Mouse (Mus musculus) liver, embryonic 15.5 days (tissue): ENCODE results near the gene Tes. TPM values are rescaled to one million over a fixed set of nuclear protein-coding genes. Genes with fewer than 3 reads are reported as not detected.

Experiments
- ATAC-seq: fragments of 200-750 bp; cut with Nextera tagmentation; 2 replicates; pipeline ENCODE4 v1.8.0; 2017; ENCODE audit warnings: moderate number of reproducible peaks, mild to moderate bottlenecking, moderate library complexity; ENCODE audit not compliant: insufficient read depth
- H3K27ac ChIP-seq: fragments of 300-500 bp; sonication (generic); replicated peaks from 2 replicates; pipeline ENCODE4 v1.5.1; 2015; ENCODE audit warnings: mild to moderate bottlenecking, inconsistent platforms
- H3K27me3 ChIP-seq: fragments of 300-500 bp; sonication (generic); 2 replicates; pipeline ENCODE4 v1.6.1; 2015; ENCODE audit warnings: mild to moderate bottlenecking, inconsistent platforms
- H3K36me3 ChIP-seq: fragments of 300-500 bp; sonication (generic); replicated peaks from 2 replicates; pipeline ENCODE4 v1.6.1; 2015; ENCODE audit warnings: moderate library complexity, mild to moderate bottlenecking, inconsistent platforms
- H3K4me1 ChIP-seq: fragments of 300-500 bp; sonication (generic); replicated peaks from 2 replicates; pipeline ENCODE4 v1.6.1; 2015; ENCODE audit warnings: inconsistent platforms
- H3K4me2 ChIP-seq: fragments of 300-500 bp; sonication (generic); 2 replicates; pipeline ENCODE4 v1.6.1; 2015; ENCODE audit warnings: moderate library complexity, mild to moderate bottlenecking, inconsistent platforms
- H3K4me3 ChIP-seq: fragments of 300-500 bp; sonication (generic); replicated peaks from 2 replicates; pipeline ENCODE4 v1.5.1; 2015; ENCODE audit warnings: mild to moderate bottlenecking, inconsistent platforms
- H3K9ac ChIP-seq: fragments of 300-500 bp; sonication (generic); 2 replicates; pipeline ENCODE4 v1.6.1; 2015; ENCODE audit warnings: moderate library complexity, mild to moderate bottlenecking, inconsistent platforms
- H3K9me3 ChIP-seq: fragments of 300-500 bp; sonication (generic); replicated peaks from 2 replicates; pipeline ENCODE4 v1.6.1; 2016; ENCODE audit warnings: inconsistent platforms
- WGBS: fragments of 180-500 bp; shearing (Covaris S2); methylation state at CpG from one replicate; pipeline ENCODE4 v1.1.7; 2015; ENCODE audit warnings: mixed read lengths; ENCODE audit not compliant: insufficient replicate concordance; 5-methylcytosine and 5-hydroxymethylcytosine counted together
- polyA plus RNA-seq: library from polyadenylated mRNA; unstranded; fragments of >200 nt; fragmentation: Nextera tagmentation; extraction: Ambion mirVana; gene quantifications from 2 replicates; pipeline ENCODE4 v1.2.1, GENCODE M21; 2015

Tes gene
- polyA plus RNA-seq, 1 experiment from 2014 or later: 3.7 TPM

DNA sequence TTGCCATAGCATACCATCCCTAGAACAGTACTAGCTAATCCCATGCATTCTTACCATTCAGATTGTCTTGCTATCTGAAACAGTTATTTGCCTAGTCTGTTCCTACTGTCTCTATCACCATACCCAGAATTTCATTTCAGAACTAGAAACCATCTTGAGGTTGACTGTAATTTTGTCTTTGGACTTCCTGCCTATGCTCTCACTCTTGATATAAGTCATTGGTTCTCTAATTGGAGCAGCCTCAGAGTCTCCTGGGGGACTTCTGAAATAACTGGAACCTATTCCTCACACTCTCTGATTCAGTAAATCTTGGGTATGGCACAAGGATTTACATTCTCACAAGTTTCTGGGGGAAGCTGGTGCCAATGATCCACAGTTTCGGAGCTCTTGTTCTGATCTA is 47.1 kb downstream of the Tes start:
- WGBS: 39% methylated on average over 1 of the region's 1 CpGs

DNA sequence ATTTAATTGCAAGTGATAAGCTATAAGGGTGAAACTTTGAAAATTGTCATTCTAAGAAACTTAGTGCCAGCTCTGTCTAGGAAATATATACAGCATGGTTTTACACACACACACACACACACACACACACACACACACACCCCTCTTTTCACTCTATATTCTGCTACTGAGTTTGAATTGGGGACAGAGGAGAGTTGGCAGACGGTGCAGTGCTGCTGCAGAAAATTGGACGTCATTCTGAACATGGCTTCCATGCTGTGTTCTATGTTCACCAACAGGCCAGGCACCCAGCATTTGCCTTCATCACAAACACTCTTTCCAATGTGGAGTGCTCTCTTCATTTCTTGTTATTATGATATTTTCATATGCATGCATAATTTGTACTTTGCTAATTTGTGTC is 48.0 kb downstream of the Tes start:
- no peak overlapping the region for H3K4me3 ChIP-seq
- WGBS: 58% methylated on average over 2 of the region's 2 CpGs
- H3K9ac ChIP-seq: no peak overlapping the region
- H3K4me1 ChIP-seq: no peaks in the 10 kb centered on the region
- H3K36me3 ChIP-seq: no peaks in the 10 kb centered on the region
- no peaks in the 10 kb centered on the region for H3K27me3 ChIP-seq
- H3K27ac ChIP-seq: no peak overlapping the region
- ATAC-seq: no peak
- H3K9me3 ChIP-seq: no peaks in the 10 kb centered on the region
- H3K4me2 ChIP-seq: no peak overlapping the region

More for the DNA sequence above, 47.1 kb downstream of the Tes start:
- no peaks in the 10 kb centered on the region for H3K27me3 ChIP-seq
- no peaks in the 10 kb centered on the region for H3K4me1 ChIP-seq
- no peak overlapping the region for H3K4me2 ChIP-seq
- no peak overlapping the region for H3K9ac ChIP-seq
- ATAC-seq: no peak
- no peak overlapping the region for H3K27ac ChIP-seq
- H3K4me3 ChIP-seq: no peak overlapping the region
- no peaks in the 10 kb centered on the region for H3K9me3 ChIP-seq
- no peaks in the 10 kb centered on the region for H3K36me3 ChIP-seq

DNA sequence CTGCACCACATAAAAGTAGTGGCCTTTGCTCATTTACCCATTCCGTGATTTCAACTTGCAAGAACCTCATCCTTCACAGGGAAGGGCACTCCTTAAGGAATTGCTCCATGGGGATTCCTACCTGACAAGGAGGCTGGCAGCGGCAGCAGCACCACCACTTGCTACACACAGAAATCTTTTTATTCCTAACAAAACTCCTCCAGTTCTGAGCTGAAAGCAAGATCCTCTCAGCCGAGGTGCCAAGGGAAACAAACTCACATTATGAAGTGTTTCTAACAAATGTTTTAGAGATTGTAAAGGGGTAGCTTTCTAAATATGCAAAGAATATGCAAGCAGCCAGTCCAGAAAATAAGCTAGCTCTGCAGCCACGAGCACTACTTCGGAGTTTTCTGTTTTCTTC is 49.6 kb downstream of the Tes start:
- H3K4me1 ChIP-seq: no peaks in the 10 kb centered on the region
- H3K4me3 ChIP-seq: no peak overlapping the region
- H3K27ac ChIP-seq: no peak overlapping the region
- H3K27me3 ChIP-seq: no peaks in the 10 kb centered on the region
- H3K9me3 ChIP-seq: no peaks in the 10 kb centered on the region
- WGBS: 57% methylated on average over 5 of the region's 5 CpGs
- no peaks in the 10 kb centered on the region for H3K36me3 ChIP-seq
- no peak overlapping the region for H3K9ac ChIP-seq
- ATAC-seq: no peak
- no peak overlapping the region for H3K4me2 ChIP-seq

DNA sequence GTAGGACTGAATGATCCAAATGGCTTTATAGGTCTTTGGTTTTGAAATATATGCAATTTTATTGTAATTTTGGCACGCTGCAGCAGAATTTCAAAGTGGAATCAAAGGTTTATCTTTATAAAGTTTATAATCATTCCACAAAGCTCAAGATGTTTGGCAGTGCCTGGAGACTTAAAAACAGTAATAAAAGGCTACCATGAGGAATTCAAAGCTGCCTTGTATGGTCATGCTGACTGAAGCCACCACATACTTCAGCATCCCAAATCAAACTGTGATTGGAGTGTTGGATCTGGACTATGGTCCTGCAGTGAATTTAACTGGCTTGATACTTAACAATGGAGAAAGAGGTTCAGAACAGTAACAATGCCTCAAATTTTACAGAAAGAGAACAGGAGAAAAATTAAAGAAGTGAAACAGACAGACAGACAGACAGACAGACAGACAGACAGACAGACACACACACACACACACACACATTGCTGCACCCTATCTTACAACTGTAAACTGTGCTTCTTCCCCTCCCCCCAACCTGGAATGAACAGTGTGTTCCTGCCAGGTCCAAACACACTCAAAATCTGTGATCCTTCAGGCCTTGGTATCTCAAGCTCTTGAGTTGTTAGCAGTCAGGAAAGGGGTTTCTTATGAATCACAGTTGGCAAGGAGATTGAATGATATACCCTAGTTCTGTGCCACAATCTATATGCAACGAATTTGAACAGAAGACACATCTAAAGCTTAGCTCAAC is 50.3 kb downstream of the Tes start:
- 35% methylated on average over 2 of the region's 2 CpGs for WGBS

DNA sequence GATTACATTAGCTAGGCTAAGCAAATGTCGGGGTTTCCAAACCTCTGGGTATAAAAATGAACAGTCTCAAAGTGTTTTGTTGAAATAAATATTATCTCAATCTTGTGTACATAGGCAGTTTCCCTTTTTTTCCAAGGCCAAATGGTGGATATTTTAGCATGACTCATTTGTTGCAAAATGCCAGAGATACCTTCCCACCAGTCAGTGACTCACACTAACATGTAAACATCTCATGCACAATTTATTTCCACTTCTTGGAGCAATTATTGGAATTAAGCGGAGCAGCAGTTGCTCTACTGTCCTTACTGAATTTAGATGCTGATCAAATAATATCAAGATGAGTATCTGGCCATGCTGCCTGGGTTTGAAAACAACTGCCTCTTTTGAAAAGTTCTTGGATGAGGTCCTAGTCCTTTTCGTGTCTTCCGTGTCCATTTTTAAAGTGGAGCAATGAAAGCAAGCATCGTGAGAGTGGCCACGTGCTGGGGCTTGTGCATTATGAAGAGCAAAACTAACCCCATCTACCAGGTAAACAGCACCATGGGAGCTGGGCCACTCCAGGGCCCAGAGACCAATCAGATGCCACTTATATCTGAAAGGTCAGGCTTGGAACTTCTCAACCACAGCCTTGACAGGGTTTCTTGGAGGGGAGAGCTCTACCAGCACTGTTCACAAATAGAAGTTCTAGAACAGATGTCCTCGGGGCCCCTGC is 54.7 kb downstream of the Tes start:
- ATAC-seq: no peak
- no peaks in the 10 kb centered on the region for H3K36me3 ChIP-seq
- H3K4me2 ChIP-seq: no peak overlapping the region
- no peaks in the 10 kb centered on the region for H3K27me3 ChIP-seq
- no peak overlapping the region for H3K27ac ChIP-seq
- H3K9ac ChIP-seq: no peak overlapping the region
- H3K4me3 ChIP-seq: no peak overlapping the region
- WGBS: 65% methylated on average over 7 of the region's 7 CpGs
- H3K9me3 ChIP-seq: no peaks in the 10 kb centered on the region
- H3K4me1 ChIP-seq: no peaks in the 10 kb centered on the region

More for the DNA sequence above, 50.3 kb downstream of the Tes start:
- ATAC-seq: no peak
- Histone ChIP-seq H3K9ac (no peak overlapping the region), H3K27me3 (no peaks in the 10 kb centered on the region), H3K9me3 (no peaks in the 10 kb centered on the region), H3K27ac (no peak overlapping the region), H3K4me1 (no peaks in the 10 kb centered on the region), H3K4me2 (no peak overlapping the region), H3K36me3 (no peaks in the 10 kb centered on the region), H3K4me3 (no peak overlapping the region)

DNA sequence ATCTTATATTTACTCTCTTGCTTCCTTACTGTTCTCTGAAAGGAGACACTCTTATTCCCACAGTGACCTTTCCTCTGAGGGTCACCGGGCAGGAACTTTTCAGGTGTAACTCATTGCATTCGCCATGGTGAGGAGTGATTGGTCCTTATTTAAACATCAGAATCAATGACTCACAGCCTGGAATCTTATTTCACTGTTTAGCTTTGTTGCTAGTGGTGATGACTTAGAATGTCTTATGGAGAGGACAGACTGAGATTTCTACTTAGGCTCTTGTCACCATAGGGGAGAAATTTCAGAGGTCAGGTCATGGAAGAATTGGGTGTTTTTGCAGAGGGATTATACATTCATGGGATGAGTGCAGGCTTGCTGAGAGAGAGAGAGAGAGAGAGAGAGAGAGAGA is 75.1 kb downstream of the Tes start:
- no peak overlapping the region for H3K4me3 ChIP-seq
- 54% methylated on average over 2 of the region's 2 CpGs for WGBS
- no peaks in the 10 kb centered on the region for H3K4me1 ChIP-seq
- H3K4me2 ChIP-seq: no peak overlapping the region
- H3K9me3 ChIP-seq: no peaks in the 10 kb centered on the region
- H3K36me3 ChIP-seq: no peaks in the 10 kb centered on the region
- H3K27me3 ChIP-seq: no peaks in the 10 kb centered on the region
- no peak for ATAC-seq
- H3K9ac ChIP-seq: no peak overlapping the region
- H3K27ac ChIP-seq: no peak overlapping the region

DNA sequence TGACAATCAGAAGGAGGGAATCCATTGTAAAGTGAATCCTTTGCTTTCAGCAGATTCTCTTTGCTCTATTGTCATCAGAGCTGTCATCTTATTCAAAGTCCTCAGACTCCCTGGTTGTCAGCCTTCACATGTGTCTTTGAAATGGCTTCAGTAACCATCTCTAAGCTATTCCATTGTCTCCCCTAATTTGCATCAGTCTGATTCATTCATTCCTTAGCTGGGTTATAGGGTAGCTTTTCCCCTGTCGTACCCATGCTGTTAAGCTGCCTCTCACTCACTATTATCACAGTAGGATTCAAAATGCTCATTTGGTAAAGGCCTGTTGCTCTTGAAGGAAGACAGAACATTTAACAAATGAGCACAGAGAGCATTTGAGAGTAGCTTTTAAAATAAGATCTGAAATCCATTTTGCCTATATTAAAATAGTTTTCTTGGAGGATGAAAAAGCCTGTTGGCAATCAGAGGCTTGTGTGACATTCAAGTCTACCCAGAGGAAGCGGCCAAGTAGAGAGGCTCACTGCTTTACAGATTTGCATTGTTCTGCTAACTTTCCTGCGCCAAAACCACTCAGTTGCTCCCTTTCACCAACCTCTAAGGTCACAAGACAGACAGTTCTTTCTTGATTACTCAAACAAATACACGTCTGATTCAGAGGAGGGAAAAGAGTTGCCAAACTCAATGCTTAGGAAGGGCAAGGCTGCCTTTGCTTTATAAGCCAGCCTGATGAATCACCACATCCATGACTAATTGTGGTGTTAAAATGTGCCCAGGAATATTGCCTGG is 77.8 kb downstream of the Tes start:
- H3K4me3 ChIP-seq: no peak overlapping the region
- no peaks in the 10 kb centered on the region for H3K27me3 ChIP-seq
- H3K4me2 ChIP-seq: no peak overlapping the region
- no peaks in the 10 kb centered on the region for H3K4me1 ChIP-seq
- WGBS: 44% methylated on average over 4 of the region's 4 CpGs
- H3K36me3 ChIP-seq: no peaks in the 10 kb centered on the region
- H3K9me3 ChIP-seq: no peaks in the 10 kb centered on the region
- ATAC-seq: no peak
- H3K27ac ChIP-seq: no peak overlapping the region
- H3K9ac ChIP-seq: no peak overlapping the region

- Histone ChIP-seq H3K4me3 (no peak overlapping the region), H3K4me2 (no peak overlapping the region), H3K9ac (no peak overlapping the region), H3K4me1 (no peaks in the 10 kb centered on the region), H3K9me3 (no peaks in the 10 kb centered on the region), H3K27ac (no peak overlapping the region), H3K36me3 (no peaks in the 10 kb centered on the region), H3K27me3 (no peaks in the 10 kb centered on the region)
- 53% methylated on average over 4 of the region's 4 CpGs for WGBS
- ATAC-seq: no peak
These were observed 86.2 kb downstream of the Tes start for GRCm38 (mm10) chr6:17151071-17151715.

- 32% methylated on average over 3 of the region's 3 CpGs for WGBS
- no peaks in the 10 kb centered on the region for H3K36me3 ChIP-seq
These were observed 87.6 kb downstream of the Tes start for GRCm38 (mm10) chr6:17152551-17152950.

More at GRCm38 (mm10) chr6:17152551-17152950, 87.6 kb downstream of the Tes start:
- Histone ChIP-seq H3K4me3 (no peak overlapping the region), H3K27ac (no peak overlapping the region), H3K4me2 (no peak overlapping the region), H3K4me1 (no peaks in the 10 kb centered on the region), H3K27me3 (no peaks in the 10 kb centered on the region), H3K9ac (no peak overlapping the region), H3K9me3 (no peaks in the 10 kb centered on the region)
- ATAC-seq: no peak
